Mouse (Mus musculus): ENCODE measurements around the gene Rtl6.

- TF ChIP-seq CTCF (IDR thresholded peaks at IDR 0.05; ENCODE audit: insufficient read depth, low read depth, low read length) (no peak), POLR2A (IDR thresholded peaks at IDR 0.05; ENCODE audit: insufficient read depth, low read depth, low read length) (peak; percentile 50; the same call in 1 of the 2 replicates)
These were observed at the start of gene Rtl6 for GRCm38 (mm10) chr15:84557189-84557921.

Measured in olfactory bulb, adult 2 months (tissue).